Mouse (Mus musculus): ENCODE measurements around the gene Daam1.

The Daam1 gene

DNA sequence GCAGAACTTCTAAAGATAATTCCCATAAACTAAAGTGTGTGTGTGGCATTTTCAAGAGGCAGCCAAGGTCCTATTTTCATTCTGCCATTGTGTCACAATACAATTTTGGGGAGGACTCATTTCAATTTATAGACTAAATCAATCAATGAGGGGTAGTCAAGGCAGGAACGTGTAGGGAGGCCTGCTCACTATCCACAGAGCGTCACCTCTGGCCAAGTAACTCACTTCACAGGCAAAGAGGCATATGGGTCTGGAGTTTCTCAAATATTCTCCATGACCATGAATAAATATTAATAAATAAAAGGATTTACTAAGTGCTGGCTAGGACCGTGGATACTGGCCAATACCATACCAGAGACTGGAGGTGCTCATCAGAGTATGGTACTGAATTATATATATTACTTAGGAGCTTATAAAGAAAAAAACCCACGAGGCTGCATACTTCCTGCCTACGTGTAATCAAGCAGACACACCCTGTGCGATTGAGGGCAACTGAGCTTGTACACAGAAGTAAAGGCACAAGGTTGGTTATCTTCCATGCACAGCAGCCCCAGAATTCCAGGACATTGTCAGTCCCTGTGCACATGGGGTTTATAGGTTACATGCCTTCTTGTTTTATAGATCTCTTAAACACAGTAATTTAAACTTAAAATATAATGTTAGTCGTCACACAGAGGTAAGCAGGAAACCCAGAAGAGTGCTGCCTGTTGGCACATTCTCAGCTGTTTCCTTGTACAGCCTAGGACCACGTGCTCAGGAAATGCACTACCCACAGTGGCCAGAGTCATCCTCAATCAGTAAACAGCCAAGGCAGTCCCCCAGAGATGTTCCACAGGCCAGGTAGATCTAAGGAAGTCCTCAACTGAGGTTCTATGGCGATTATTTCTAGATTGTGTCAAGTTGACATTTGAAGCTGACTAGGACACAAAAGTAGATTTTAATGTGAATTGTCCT lies 101.8 kb downstream of the Daam1 start:
- peak; percentile 24 to 57 for DNase-seq (ENCODE audit: low spot score in 2 of 2)

GRCm38 (mm10) chr12:71933989-71934645 lies 103.2 kb downstream of the Daam1 start:
- DNase-seq (ENCODE audit: low spot score in 2 of 2), result no peak

- DNase-seq (ENCODE audit: low spot score in 2 of 2), result no peak
Measured at GRCm38 (mm10) chr12:71936636-71937035, 105.8 kb downstream of the Daam1 start.

DNA sequence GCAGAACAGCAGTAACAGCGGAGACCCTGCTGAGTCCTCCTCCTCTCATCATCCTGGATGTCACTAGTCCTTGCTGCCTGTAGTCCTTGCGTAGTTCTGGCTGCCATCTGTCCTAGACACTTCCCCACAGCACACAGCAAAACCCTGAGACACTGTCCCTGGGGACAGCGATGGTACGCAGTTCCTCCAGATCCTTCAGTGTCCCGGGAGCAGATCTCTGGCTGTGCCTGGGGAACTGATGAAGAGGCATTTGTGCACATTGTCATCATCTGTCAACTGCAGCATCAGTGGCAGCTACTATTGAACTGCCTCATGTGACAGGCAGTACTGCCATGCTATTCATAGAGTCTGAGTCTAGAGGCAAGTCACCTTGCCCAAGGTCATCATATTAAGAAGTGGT lies 107.6 kb downstream of the Daam1 start:
- DNase-seq (ENCODE audit: low spot score in 2 of 2), result no peak

DNA sequence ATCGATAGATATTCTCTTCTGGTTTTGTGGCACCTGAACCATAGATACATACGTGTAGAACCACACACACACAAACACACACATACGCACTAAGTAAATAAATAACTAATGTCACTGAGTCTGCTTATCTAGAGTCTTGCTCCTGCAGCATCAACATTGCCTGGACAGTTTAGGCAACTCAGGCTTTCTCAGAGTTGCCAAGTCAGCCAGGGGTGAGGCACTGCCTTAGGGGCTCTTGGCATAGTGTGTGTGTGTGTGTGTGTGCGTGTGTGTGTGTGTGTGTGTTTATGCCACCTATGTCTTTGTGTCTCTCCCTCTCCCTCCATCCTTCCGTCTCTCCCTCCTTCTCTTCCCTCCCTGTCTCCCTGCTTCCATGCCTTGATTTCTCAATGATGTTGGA lies 110.4 kb downstream of the Daam1 start:
- no peak for DNase-seq (ENCODE audit: low spot score in 2 of 2)

- DNase-seq (ENCODE audit: low spot score in 2 of 2), result no peak
Measured at GRCm38 (mm10) chr12:71943112-71943511, 112.2 kb downstream of the Daam1 start.

- no peak for DNase-seq (ENCODE audit: low spot score in 2 of 2)
Measured at GRCm38 (mm10) chr12:71943646-71944045, 112.8 kb downstream of the Daam1 start.

- DNase-seq (ENCODE audit: low spot score in 2 of 2), result no peak
Measured at GRCm38 (mm10) chr12:71945844-71946243, 115.0 kb downstream of the Daam1 start.

- DNase-seq (ENCODE audit: low spot score in 2 of 2), result no peak
Measured at GRCm38 (mm10) chr12:71946448-71946847, 115.6 kb downstream of the Daam1 start.

DNA sequence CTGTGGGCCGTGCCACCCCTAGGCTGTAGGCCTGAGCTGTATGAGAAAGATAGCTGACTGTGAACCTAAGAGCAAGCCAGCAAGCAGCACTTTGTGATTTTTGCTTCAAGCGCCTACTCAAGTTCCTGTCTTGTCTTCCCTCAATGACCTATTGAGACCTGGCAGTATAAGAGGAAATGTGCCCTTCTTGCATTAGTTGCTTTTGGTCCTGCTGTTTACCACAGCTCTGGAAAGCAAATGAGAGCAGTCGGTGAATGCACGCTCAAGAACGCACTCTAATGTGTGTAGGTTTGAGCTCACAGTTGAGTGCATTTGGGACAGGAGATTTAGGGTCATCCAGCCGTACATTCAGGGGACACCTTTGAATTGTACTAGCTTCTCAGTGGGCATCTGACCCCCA lies 118.1 kb downstream of the Daam1 start:
- DNase-seq (ENCODE audit: low spot score in 2 of 2), result no peak

DNA sequence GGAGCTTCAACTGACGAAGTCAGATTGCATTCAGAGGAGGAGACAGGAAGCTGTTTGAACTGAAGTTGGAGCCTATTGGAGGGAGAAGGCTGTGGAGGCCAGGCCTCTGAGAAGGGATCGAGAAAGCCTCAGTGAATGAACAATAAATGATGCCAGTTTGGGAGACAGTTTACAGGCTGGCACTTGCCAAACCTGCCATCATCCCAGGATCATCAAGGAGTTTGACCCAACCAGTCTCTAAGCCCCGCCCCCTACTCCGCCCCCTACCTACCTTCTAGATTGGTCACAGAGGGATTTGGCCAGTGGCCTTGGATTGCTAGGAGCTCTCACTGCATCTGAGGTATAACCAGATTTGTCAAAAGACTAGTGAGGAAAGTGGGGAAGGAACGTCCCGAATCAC lies 118.7 kb downstream of the Daam1 start:
- DNase-seq (ENCODE audit: low spot score in 2 of 2), result no peak

GRCm38 (mm10) chr12:71950095-71950877 lies 119.4 kb downstream of the Daam1 start:
- no peak for DNase-seq (ENCODE audit: low spot score in 2 of 2)

DNA sequence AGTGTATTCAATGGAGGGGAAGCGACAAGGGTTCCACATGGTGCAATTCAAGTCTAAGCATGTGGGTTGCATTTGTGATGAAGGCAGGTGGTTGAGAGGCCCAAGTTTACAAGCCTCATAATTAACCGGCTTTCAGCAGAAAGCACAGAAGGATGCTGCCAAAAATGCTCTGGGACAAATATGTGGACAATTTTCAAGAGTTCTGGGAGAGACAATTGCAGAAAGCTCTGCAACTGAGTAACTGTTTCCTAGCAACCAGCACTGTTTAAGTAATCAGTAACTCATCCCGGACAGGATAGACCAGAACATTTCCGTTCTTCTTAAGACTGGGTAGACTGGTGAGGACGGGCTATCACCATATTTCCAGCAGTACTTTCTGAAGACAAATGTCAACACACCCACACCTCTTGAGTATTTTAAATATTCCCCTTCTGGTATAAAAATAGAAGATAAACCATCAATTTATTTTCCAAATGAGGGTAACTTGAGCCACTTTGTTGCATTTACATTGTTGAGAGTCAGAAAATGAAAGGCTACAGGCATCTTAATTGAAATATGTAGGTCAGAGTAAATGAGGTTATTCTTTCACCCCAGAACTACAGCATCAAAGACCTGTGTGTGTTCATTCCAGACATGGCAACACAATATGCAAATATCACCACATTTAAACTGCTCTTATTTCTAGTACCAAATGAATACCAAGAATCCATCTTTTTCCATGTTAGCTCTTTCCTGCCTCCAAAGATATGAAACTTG lies 123.5 kb downstream of the Daam1 start:
- DNase-seq (ENCODE audit: low spot score in 2 of 2), result no peak

GRCm38 (mm10) chr12:71956980-71957379 lies 126.1 kb downstream of the Daam1 start:
- DNase-seq (ENCODE audit: low spot score in 2 of 2), result no peak

DNA sequence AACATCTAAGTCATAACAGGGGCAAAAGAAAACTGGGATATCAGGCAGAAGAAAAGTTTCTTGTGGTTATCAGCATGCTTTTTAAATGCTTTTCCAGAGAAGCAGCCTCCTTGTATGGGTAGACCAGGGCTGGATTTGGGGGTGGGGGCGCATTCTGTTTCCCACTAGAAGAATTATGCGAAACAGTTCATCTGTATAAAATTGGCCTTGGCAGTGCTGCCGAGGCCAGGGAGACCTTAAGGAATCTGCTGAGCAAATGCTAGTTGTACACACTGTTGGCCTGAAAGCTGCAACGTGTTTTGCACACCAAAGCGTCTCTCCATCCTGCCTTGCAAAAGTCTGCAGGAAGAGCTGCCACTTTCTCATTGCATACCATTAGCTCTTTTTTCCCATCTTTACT lies 126.6 kb downstream of the Daam1 start:
- no peak for DNase-seq (ENCODE audit: low spot score in 2 of 2)

DNA sequence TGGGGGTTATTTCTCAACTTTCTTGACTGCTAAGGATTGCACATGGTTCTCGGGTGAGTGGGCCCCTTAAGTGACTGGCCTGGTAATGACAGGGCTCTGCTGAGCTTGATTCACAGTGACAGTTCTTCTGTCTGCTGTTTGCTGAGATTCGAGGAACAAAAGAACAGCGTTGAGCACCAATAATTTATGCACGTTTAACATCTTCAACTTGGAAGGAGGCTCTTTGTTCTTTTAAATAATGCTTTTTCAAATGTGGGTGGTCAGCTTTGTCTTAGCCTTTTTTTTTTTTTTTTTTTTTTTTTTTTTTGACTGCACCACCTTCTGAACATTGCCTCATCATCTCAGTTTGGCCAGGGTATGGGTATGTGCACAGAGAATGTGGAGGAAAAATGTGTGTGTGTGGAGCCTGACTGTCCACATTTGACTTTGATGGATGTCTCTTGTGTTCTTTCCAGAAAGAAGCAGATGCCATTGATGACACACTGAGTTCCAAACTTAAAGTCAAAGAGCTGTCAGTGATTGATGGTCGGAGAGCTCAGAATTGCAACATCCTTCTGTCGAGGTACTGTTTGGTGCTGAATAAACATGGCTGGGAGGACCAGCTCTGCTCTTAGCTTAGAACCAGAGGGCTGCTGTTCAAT lies 128.6 kb downstream of the Daam1 start:
- DNase-seq (ENCODE audit: low spot score in 2 of 2), result no peak

DNA sequence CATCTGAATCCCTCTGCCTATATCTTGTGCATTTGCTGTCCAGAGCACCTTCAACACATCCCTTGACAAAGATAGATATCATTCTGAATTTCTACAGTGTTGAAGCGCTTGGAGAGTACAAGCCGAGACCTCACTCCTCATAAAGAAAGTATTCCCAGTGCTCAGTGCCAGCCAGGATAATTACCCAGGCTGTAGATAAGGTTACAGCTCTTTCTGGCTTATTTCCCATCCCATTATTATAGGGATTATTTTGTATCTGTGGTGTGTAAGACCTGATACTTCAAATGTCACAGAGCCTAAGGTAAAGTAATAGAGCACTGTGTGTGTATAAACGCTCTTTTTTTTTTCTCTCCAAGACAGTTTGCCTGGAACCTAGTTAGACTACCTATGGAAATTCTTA lies 130.8 kb downstream of the Daam1 start:
- DNase-seq (ENCODE audit: low spot score in 2 of 2), result no peak

GRCm38 (mm10) chr12:71962616-71963015 lies 131.7 kb downstream of the Daam1 start:
- no peak for DNase-seq (ENCODE audit: low spot score in 2 of 2)

- DNase-seq (ENCODE audit: low spot score in 2 of 2), result no peak
Measured at GRCm38 (mm10) chr12:71968592-71968991, 137.7 kb downstream of the Daam1 start.

- DNase-seq (ENCODE audit: low spot score in 2 of 2), result no peak
Measured at GRCm38 (mm10) chr12:71969022-71969421, 138.1 kb downstream of the Daam1 start.

- DNase-seq (ENCODE audit: low spot score in 2 of 2), result no peak
Measured at GRCm38 (mm10) chr12:71969439-71969838, 138.6 kb downstream of the Daam1 start.

Measured in spleen, postnatal 10 days (tissue).